ENCODE assay signal across 20 mouse cellular contexts in genomic region chr8:127287816-127288215, GRCm38 (mm10).
"Had no signal": no experiment of that assay in that cellular context is flagged by ENCODE, and none has a peak within 500 bp of the region (broad histone marks: within the 10 kb centered on the region; RNA-seq: fewer than 3 reads in every experiment).

No protein-coding gene starts in this region.

- H3K9me3 ChIP-seq: lung, embryonic 15.5 days; neural tube, embryonic 12.5 days had no signal

- H3K36me3 ChIP-seq: lung, embryonic 15.5 days; midbrain, embryonic 12.5 days; neural tube, embryonic 12.5 days had no signal

- H3K9ac ChIP-seq: liver, postnatal 0 days; lung, embryonic 15.5 days; midbrain, embryonic 12.5 days; neural tube, embryonic 12.5 days had no signal

- H3K4me2 ChIP-seq: lung, embryonic 15.5 days; midbrain, embryonic 12.5 days; neural tube, embryonic 12.5 days had no signal

- H3K27me3 ChIP-seq: lung, embryonic 15.5 days; midbrain, embryonic 12.5 days; neural tube, embryonic 12.5 days had no signal

- ATAC-seq: liver, postnatal 0 days; lung, postnatal 0 days; midbrain, embryonic 16.5 days had no signal

- H3K4me3 ChIP-seq: lung, embryonic 15.5 days; megakaryocyte, embryonic 14.5 days; midbrain, embryonic 12.5 days; neural tube, embryonic 12.5 days had no signal

- DNase-seq: liver, postnatal 0 days; lung, adult 2 months; lung, postnatal 14 days; lung, postnatal 36 days; midbrain, embryonic 14.5 days; retina, postnatal 1 day; right cerebral cortex, adult 18-20 months; right cerebral cortex, postnatal 25 days; right cerebral cortex, postnatal 4 days; spleen, adult 18-20 months; thymus, adult 18-20 months; thymus, postnatal 14 days; thymus, postnatal 36 days had no signal

- H3K4me1 ChIP-seq: lung, embryonic 15.5 days; megakaryocyte, embryonic 14.5 days; midbrain, embryonic 12.5 days had no signal

- H3K27ac ChIP-seq: lung, embryonic 15.5 days; macrophage; midbrain, embryonic 12.5 days; neural tube, embryonic 12.5 days had no signal
